Mouse (Mus musculus) kidney, embryonic 14.5 days (tissue): Measurements from ENCODE around the gene Ccni. TPM values are rescaled to one million over a fixed set of nuclear protein-coding genes. Genes with fewer than 3 reads are reported as not detected.

Source experiments
- ATAC-seq: fragments of 200-750 bp; cut with Nextera tagmentation; 2 replicates; pipeline ENCODE4 v1.8.0; 2017; ENCODE audit warnings: moderate number of reproducible peaks, mild to moderate bottlenecking, moderate TSS enrichment, moderate library complexity; ENCODE audit not compliant: low FRiP score, low TSS enrichment
- H3K27ac ChIP-seq: fragments of 300-500 bp; sonication (generic); 2 replicates; pipeline ENCODE4 v1.5.1; 2014; ENCODE audit warnings: low read depth, mild to moderate bottlenecking, low read length, moderate library complexity, mixed read lengths
- H3K27me3 ChIP-seq: fragments of 300-500 bp; sonication (generic); 2 replicates; pipeline ENCODE4 v1.6.1; 2014; ENCODE audit warnings: mild to moderate bottlenecking, low read length; ENCODE audit not compliant: control insufficient read depth, insufficient read depth
- H3K36me3 ChIP-seq: fragments of 300-500 bp; sonication (generic); 2 replicates; pipeline ENCODE4 v1.6.1; 2014; ENCODE audit warnings: low read length, mixed read lengths; ENCODE audit not compliant: control insufficient read depth, insufficient read depth
- H3K4me1 ChIP-seq: fragments of 300-500 bp; sonication (generic); 2 replicates; pipeline ENCODE4 v1.6.1; 2014; ENCODE audit warnings: low read length, mixed read lengths; ENCODE audit not compliant: control insufficient read depth, insufficient read depth
- H3K4me2 ChIP-seq: fragments of 300-500 bp; sonication (generic); replicated peaks from 2 replicates; pipeline ENCODE4 v1.6.1; 2014; ENCODE audit warnings: low read depth, mild to moderate bottlenecking, low read length
- H3K4me3 ChIP-seq: fragments of 300-500 bp; sonication (generic); 2 replicates; pipeline ENCODE4 v1.5.1; 2014; ENCODE audit warnings: mild to moderate bottlenecking, low read length
- H3K9ac ChIP-seq: fragments of 300-500 bp; sonication (generic); 2 replicates; pipeline ENCODE4 v1.6.1; 2014; ENCODE audit warnings: low read depth, mild to moderate bottlenecking, low read length, moderate library complexity
- H3K9me3 ChIP-seq: fragments of 300-500 bp; sonication (generic); 2 replicates; pipeline ENCODE4 v1.6.1; 2016; ENCODE audit warnings: low read length; ENCODE audit not compliant: control insufficient read depth
- WGBS: fragments of 180-500 bp; shearing (Covaris S2); extraction: QIAGEN DNeasy Blood & Tissue Kit; methylation state at CpG from one replicate; pipeline ENCODE4 v1.1.7; 2014; 5-methylcytosine and 5-hydroxymethylcytosine counted together
- polyA plus RNA-seq: library from polyadenylated mRNA; unstranded; fragments of >200 nt; fragmentation: Nextera tagmentation; extraction: Ambion mirVana; gene quantifications from 2 replicates; pipeline ENCODE4 v1.2.1, GENCODE M21; 2014

Ccni gene
- polyA plus RNA-seq, 1 experiment from 2014 or later = 159 TPM

- ATAC-seq = no peak
These were observed 69.2 kb downstream of the Ccni start for GRCm38 (mm10) chr5:93136956-93137586.

DNA sequence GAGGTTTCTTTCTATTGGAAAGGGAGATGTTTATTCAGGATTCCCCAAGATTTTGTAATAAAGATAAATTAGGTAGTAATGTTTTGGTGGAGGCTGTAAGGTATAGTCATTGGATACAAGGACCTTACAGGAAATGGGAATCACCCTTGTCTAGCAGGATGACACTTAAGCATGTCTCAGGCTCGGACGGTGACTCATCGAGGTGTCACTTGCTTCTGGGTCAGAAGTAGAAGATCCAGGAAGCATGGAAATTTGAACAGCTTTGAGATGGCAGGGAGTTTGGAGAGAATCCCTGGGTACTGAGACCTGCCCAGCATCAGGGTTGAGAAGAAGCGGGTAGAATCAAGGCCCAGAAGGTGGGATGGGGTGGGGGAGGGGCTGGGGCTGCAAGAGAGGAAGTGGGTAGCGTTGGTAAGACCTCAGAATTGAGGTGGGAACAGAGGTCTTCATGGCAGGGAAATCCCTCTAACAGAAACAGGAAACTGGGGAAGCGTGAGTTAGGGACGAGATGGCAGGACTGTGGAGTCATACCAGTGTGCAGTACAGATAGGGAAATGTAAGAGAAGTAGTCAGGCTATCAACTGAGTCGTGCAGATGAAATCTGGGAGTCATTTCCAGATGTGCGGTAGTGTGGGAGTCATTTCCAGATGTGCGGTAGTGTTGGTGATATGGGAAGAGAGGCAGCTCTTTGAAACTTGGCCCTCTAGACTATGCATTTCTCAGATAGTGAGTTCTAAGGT lies 70.8 kb downstream of the Ccni start:
- WGBS = 57% methylated on average over 10 of the region's 10 CpGs
- Histone ChIP-seq H3K9me3 (no peaks in the 10 kb centered on the region; the same call in none of the 2 replicates), H3K4me3 (no peak overlapping the region), H3K4me1 (peaks cover 62% of the 10 kb centered on the region), H3K9ac (no peak overlapping the region), H3K36me3 (peaks cover 13% of the 10 kb centered on the region; the same call in 1 of the 2 replicates), H3K4me2 (no peak overlapping the region), H3K27ac (no peak overlapping the region), H3K27me3 (no peaks in the 10 kb centered on the region)
- no peak for ATAC-seq

More at GRCm38 (mm10) chr5:93136956-93137586, 69.2 kb downstream of the Ccni start:
- 57% methylated on average over 5 of the region's 5 CpGs for WGBS
- H3K27ac ChIP-seq = no peak overlapping the region
- no peaks in the 10 kb centered on the region; the same call in none of the 2 replicates for H3K9me3 ChIP-seq
- H3K36me3 ChIP-seq = peaks cover 28% of the 10 kb centered on the region; the same call in 1 of the 2 replicates
- no peak overlapping the region for H3K4me2 ChIP-seq
- H3K4me1 ChIP-seq = peaks cover 49% of the 10 kb centered on the region
- H3K4me3 ChIP-seq = no peak overlapping the region
- no peaks in the 10 kb centered on the region for H3K27me3 ChIP-seq
- no peak overlapping the region for H3K9ac ChIP-seq

- Histone ChIP-seq H3K4me1 (peaks cover 81% of the 10 kb centered on the region), H3K27me3 (no peaks in the 10 kb centered on the region), H3K36me3 (no peaks in the 10 kb centered on the region), H3K9me3 (no peaks in the 10 kb centered on the region; the same call in none of the 2 replicates), H3K9ac (peak overlapping the region; percentile 37; the same call in 1 of the 2 replicates), H3K27ac (peak overlapping the region; percentile 72; the same call in 1 of the 2 replicates), H3K4me3 (no peak overlapping the region; the same call in 1 of the 2 replicates), H3K4me2 (peak overlapping the region; percentile 27; the same call in 1 of the 2 replicates)
- peak; percentile 20; the same call in 1 of the 2 replicates for ATAC-seq
- 5% methylated on average over 10 of the region's 10 CpGs for WGBS
These were observed 72.7 kb downstream of the Ccni start for GRCm38 (mm10) chr5:93133445-93134244.

Other genes with a start within 250 kb of the Ccni start
- 1.4 and 1.7 TPM in 2 replicates for gene Sowahb, start 161.5 kb downstream of the Ccni start, polyA plus RNA-seq
- gene Sept11, start 113.1 kb downstream of the Ccni start, polyA plus RNA-seq = 131 and 224 TPM in 2 replicates
- gene 2010109A12Rik, start within 50 bp of the Ccni start, polyA plus RNA-seq = 1.1 and 1.4 TPM in 2 replicates
- gene Ccng2, start 60.8 kb upstream of the Ccni start, polyA plus RNA-seq = 53.2 and 69.4 TPM in 2 replicates